Mouse (Mus musculus) embryonic fibroblast, embryonic 13.5 days (primary cell): ENCODE results near the gene Adam1b.

Experiments
- CTCF ChIP-seq: IDR thresholded peaks from 2 replicates; pipeline ENCODE4 v1.5.1; 2011; ENCODE audit warnings: mild to moderate bottlenecking, control low read depth, low read length, moderate library complexity, borderline replicate concordance; ENCODE audit not compliant: insufficient read depth
- POLR2A ChIP-seq: IDR thresholded peaks from 2 replicates; pipeline ENCODE4 v1.6.1; 2011; ENCODE audit warnings: low read depth, mild to moderate bottlenecking, control low read depth, low read length, moderate library complexity

DNA sequence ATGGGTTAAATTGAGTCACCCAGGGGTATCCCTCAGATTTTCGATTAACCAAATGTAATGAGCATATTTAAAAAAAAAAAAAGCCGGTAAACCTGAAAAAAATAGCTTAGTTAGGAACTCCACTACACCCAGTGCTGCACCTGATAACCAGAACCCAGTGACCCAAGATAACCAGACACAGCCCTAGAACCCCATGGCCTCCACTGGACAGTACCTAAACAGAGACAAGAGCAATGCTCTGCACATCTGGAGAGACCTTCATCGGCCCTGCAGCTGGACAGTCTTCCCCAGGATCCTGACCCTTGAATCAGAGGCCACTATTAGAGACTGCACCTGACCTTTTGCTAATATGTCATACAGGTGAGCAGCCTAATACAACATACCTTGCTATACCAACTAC, 43.8 kb upstream of the Adam1b start:
- TF ChIP-seq POLR2A (no peak), CTCF (no peak)
